Mouse (Mus musculus): ENCODE results near the gene Gfy.

- TF ChIP-seq CTCF (IDR thresholded peaks at IDR 0.05; ENCODE audit: extremely low read depth, insufficient read depth, insufficient read length, insufficient replicate concordance) (no peak), POLR2A (IDR thresholded peaks at IDR 0.05; ENCODE audit: low read depth, low read length) (no peak)
Observed at GRCm38 (mm10) chr7:45168656-45169055, 10.7 kb downstream of the Gfy start.

Data from spleen, adult 2 months (tissue).